Mouse (Mus musculus) erythroblast, embryonic 14.5 days (primary cell): ENCODE data around the gene H2-M2.
"Not testable (repeated sequence)": the region's sequence is repeated elsewhere in the genome, so short reads cannot be mapped to it uniquely, and the experiment has no call there.

Experiments used
- GATA1 ChIP-seq: IDR thresholded peaks from 2 replicates; pipeline ENCODE4 v1.6.1; 2012; ENCODE audit warnings: low read length, inconsistent platforms, mixed read lengths
- TAL1 ChIP-seq: IDR thresholded peaks from 3 replicates; pipeline ENCODE4 v1.6.1; 2012; ENCODE audit warnings: low read length, inconsistent platforms, mixed read lengths

DNA sequence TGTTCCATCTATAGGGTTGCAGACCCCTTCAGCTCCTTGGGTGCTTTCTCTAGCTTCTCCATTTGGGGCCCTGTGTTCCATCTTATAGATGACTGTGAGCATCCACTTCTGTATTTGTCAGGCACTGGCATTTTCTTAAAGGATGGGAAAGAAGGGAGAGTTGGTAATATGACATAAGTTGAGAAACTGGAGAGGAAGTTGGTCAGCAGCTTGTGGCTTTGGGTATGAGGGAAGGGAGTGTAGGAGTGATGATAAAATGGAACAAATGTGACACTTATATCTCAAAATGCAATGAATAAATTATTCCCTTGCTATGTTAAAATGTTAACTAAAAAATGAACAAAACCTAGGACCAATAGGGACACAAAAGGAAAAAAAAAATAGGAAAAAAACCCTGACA, 41.3 kb upstream of the H2-M2 start:
- TF ChIP-seq TAL1, GATA1: not testable (repeated sequence)
